Mouse (Mus musculus) thymus, postnatal 4 days (tissue): ENCODE measurements around the gene B4galnt1.
"Not testable (repeated sequence)": the region's sequence is repeated elsewhere in the genome, so short reads cannot be mapped to it uniquely, and the experiment has no call there.

Experiments used
- DNase-seq: peaks from one replicate; pipeline ENCODE4 v3.0.0; 2021

The B4galnt1 gene

GRCm38 (mm10) chr10:127189651-127190381 is 24.8 kb downstream of the B4galnt1 start, which contains the start of gene Arhgef25:
Gene Arhgef25 (minus strand): TSS chr10:127190083.
- DNase-seq: peak; percentile 48

- no peak for DNase-seq
Observed at GRCm38 (mm10) chr10:127190398-127191190, 25.6 kb downstream of the B4galnt1 start.

- DNase-seq: no peak
Observed at GRCm38 (mm10) chr10:127191191-127192056, 26.4 kb downstream of the B4galnt1 start.

GRCm38 (mm10) chr10:127192057-127192328 is 27.0 kb downstream of the B4galnt1 start:
- not testable (repeated sequence) for DNase-seq

GRCm38 (mm10) chr10:127193011-127193410 is 28.0 kb downstream of the B4galnt1 start:
- no peak for DNase-seq

- DNase-seq: peak; percentile 56
Observed at GRCm38 (mm10) chr10:127194428-127195327, 29.7 kb downstream of the B4galnt1 start.

- peak; percentile 72 for DNase-seq
Observed at GRCm38 (mm10) chr10:127195328-127196129, 30.5 kb downstream of the B4galnt1 start, which contains the start of gene Dtx3. Gene Dtx3 (minus strand): TSS chr10:127195728.

- DNase-seq: no peak
Observed at GRCm38 (mm10) chr10:127196392-127196791, 31.4 kb downstream of the B4galnt1 start.

- no peak for DNase-seq
Observed at GRCm38 (mm10) chr10:127197104-127197503, 32.1 kb downstream of the B4galnt1 start.

- no peak for DNase-seq
Observed at GRCm38 (mm10) chr10:127197505-127198110, 32.6 kb downstream of the B4galnt1 start.

GRCm38 (mm10) chr10:127198492-127198891 is 33.5 kb downstream of the B4galnt1 start:
- no peak for DNase-seq

GRCm38 (mm10) chr10:127199068-127199467 is 34.0 kb downstream of the B4galnt1 start:
- DNase-seq: no peak

- no peak for DNase-seq
Observed at GRCm38 (mm10) chr10:127199474-127199873, 34.4 kb downstream of the B4galnt1 start.

- no peak for DNase-seq
Observed at GRCm38 (mm10) chr10:127200279-127200678, 35.3 kb downstream of the B4galnt1 start.

- DNase-seq: no peak
Observed at GRCm38 (mm10) chr10:127203106-127203505, 38.1 kb downstream of the B4galnt1 start.

- DNase-seq: no peak
Observed at GRCm38 (mm10) chr10:127204589-127204988, 39.6 kb downstream of the B4galnt1 start.

GRCm38 (mm10) chr10:127205373-127205772 is 40.3 kb downstream of the B4galnt1 start:
- no peak for DNase-seq

- DNase-seq: no peak
Observed at GRCm38 (mm10) chr10:127208921-127209320, 43.9 kb downstream of the B4galnt1 start.

GRCm38 (mm10) chr10:127209928-127210570 is 45.0 kb downstream of the B4galnt1 start:
- no peak for DNase-seq

- DNase-seq: no peak
Observed at GRCm38 (mm10) chr10:127210961-127211405, 46.0 kb downstream of the B4galnt1 start.
